In the genomic region with DNA sequence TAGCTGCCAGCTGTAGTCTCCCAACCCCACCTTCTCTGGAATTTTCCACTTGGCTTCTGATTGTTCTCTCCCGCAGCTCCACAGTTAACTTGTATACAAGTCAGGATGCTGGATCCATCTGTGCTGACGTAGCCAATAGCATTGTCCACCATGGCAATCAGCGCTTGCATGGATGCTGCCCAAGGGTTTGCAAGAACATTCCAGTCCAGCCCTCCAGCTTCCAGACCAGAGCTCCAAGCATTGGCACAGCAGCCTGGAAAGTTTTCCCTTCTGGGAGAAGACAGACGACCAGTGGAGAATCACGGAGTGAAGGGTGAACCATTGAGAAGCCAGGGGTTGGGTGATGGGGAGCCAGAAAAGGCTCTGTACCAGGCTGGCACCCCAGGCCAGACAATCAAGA, we compare ENCODE assay signal across 22 mouse cellular contexts. TPM values are rescaled to one million over a fixed set of nuclear protein-coding genes. Genes with fewer than 3 reads are reported as not detected.
DNase-seq lines count a peak whose midpoint lies in the region; ATAC-seq and TF ChIP-seq lines count a peak whose summit lies in the region.
"Had no signal": no experiment of that assay in that cellular context is flagged by ENCODE, and none has a peak within 500 bp of the region (broad histone marks: within the 10 kb centered on the region; RNA-seq: fewer than 3 reads in every experiment).

No protein-coding gene starts in this region.

- no peak overlapping the region for H3K27ac ChIP-seq in lung, embryonic 14.5 days (ENCODE audit: low read depth)
- no peak overlapping the region for H3K27ac ChIP-seq in lung, postnatal 0 days (ENCODE audit: low read length)
- H3K27ac ChIP-seq: embryonic facial prominence, embryonic 10.5 days; forebrain, embryonic 15.5 days; hindbrain, embryonic 15.5 days; limb, embryonic 10.5 days; liver, embryonic 15.5 days; midbrain, embryonic 10.5 days; stomach, postnatal 0 days had no signal

- H3K9ac ChIP-seq in lung, embryonic 14.5 days: no peak overlapping the region
- no peak overlapping the region for H3K9ac ChIP-seq in lung, postnatal 0 days (replicated peaks; ENCODE audit: low read depth)
- H3K9ac ChIP-seq: forebrain, embryonic 15.5 days; hindbrain, embryonic 15.5 days; liver, embryonic 15.5 days had no signal

- no peaks in the 10 kb centered on the region for H3K27me3 ChIP-seq in lung, embryonic 14.5 days (ENCODE audit: insufficient read depth, low read length)
- no peaks in the 10 kb centered on the region for H3K27me3 ChIP-seq in lung, postnatal 0 days (replicated peaks; ENCODE audit: insufficient read depth, low read length)
- H3K27me3 ChIP-seq: forebrain, embryonic 15.5 days; hindbrain, embryonic 15.5 days had no signal

- peak; percentile 20 to 40 for DNase-seq in heart, adult 18-20 months
- no peak for DNase-seq in heart, adult 8-10 months (ENCODE audit: low spot score)
- DNase-seq in lung, embryonic 14.5 days: peak; percentile 14
- DNase-seq in lung, postnatal 0 days (ENCODE audit: low spot score): no peak
- peak; percentile 21 for DNase-seq in heart, postnatal 4 days
- no peak for DNase-seq in cerebellum, adult 9-11 months
- DNase-seq in testis, postnatal 10 days (ENCODE audit: low spot score): no peak
- DNase-seq: adrenal gland, postnatal 36 days; cerebellum, adult 9-10 months; kidney, adult 8-10 months; kidney, postnatal 14 days; liver had no signal

- no peaks in the 10 kb centered on the region for H3K9me3 ChIP-seq in lung, embryonic 14.5 days (ENCODE audit: low read depth, low read length)
- no peaks in the 10 kb centered on the region for H3K9me3 ChIP-seq in lung, postnatal 0 days (ENCODE audit: low read length)
- H3K9me3 ChIP-seq: embryonic facial prominence, embryonic 10.5 days; forebrain, embryonic 15.5 days; hindbrain, embryonic 15.5 days; limb, embryonic 10.5 days; liver, embryonic 15.5 days; midbrain, embryonic 10.5 days had no signal

- no peak overlapping the region for H3K4me2 ChIP-seq in lung, embryonic 14.5 days
- H3K4me2 ChIP-seq in lung, postnatal 0 days (replicated peaks; ENCODE audit: low read depth, low read length): no peak overlapping the region
- H3K4me2 ChIP-seq: forebrain, embryonic 15.5 days; hindbrain, embryonic 15.5 days; liver, embryonic 15.5 days had no signal

- H3K36me3 ChIP-seq in lung, embryonic 14.5 days (ENCODE audit: insufficient read depth): no peaks in the 10 kb centered on the region
- H3K36me3 ChIP-seq in lung, postnatal 0 days (ENCODE audit: insufficient read depth, low read length): no peaks in the 10 kb centered on the region
- H3K36me3 ChIP-seq: liver, embryonic 15.5 days had no signal

- no peaks in the 10 kb centered on the region for H3K4me1 ChIP-seq in lung, embryonic 14.5 days (ENCODE audit: insufficient read depth)
- H3K4me1 ChIP-seq in lung, postnatal 0 days (ENCODE audit: insufficient read depth, low read depth, low read length): no peaks in the 10 kb centered on the region; the same call in 1 of the 2 replicates
- H3K4me1 ChIP-seq: forebrain, embryonic 15.5 days; liver, embryonic 15.5 days had no signal

- no peak for TF ChIP-seq CTCF in lung, embryonic 14.5 days (IDR thresholded peaks at IDR 0.05; ENCODE audit: low read depth)
- TF ChIP-seq CTCF in lung, postnatal 0 days (IDR thresholded peaks at IDR 0.05): no peak

- ATAC-seq in lung, embryonic 14.5 days (ENCODE audit: insufficient read depth): no peak
- ATAC-seq in lung, postnatal 0 days: no peak
- ATAC-seq: CD4-positive, CD25-positive, alpha-beta regulatory T cell, adult 4 months; forebrain, embryonic 15.5 days had no signal

- no peak for TF ChIP-seq EP300 in lung, postnatal 0 days (IDR thresholded peaks at IDR 0.05)

- 63% methylated on average over 5 of the region's 5 CpGs for WGBS in lung, embryonic 14.5 days
- 46% methylated on average over 5 of the region's 5 CpGs for WGBS in lung, postnatal 0 days

- H3K4me3 ChIP-seq in lung, embryonic 14.5 days (ENCODE audit: low read depth, low read length): no peak overlapping the region
- no peak overlapping the region for H3K4me3 ChIP-seq in lung, postnatal 0 days (ENCODE audit: low read depth, low read length)
- H3K4me3 ChIP-seq: embryonic facial prominence, embryonic 10.5 days; forebrain, embryonic 15.5 days; hindbrain, embryonic 15.5 days; limb, embryonic 10.5 days; liver, embryonic 15.5 days; midbrain, embryonic 10.5 days had no signal

RNA-seq across cellular contexts. Expression of a gene that starts 41.1 kb away (rescaled TPM):
- total RNA-seq in heart, adult 18-20 months (2021): under 1 TPM; 0.10 to 0.28 TPM
- under 1 TPM; 0.11 to 0.41 (median 0.13) TPM for total RNA-seq in heart, adult 8-10 months (2022)
- polyA plus RNA-seq in lung, embryonic 14.5 days (2014; fragmentation: Nextera tagmentation; extraction: Ambion mirVana): 2.3 and 3.0 TPM in 2 replicates
- polyA plus RNA-seq in lung, postnatal 0 days (2015; fragmentation: Nextera tagmentation; extraction: Ambion mirVana): 0.54 and 0.67 TPM in 2 replicates
- 1 to 10 TPM; 1.0 to 1.2 TPM for total RNA-seq in heart, postnatal 4 days (2021)
- total RNA-seq: granulocyte monocyte progenitor cell, adult 5-6 weeks; neutrophil, adult 5-6 weeks had no signal

Comparison
In these comparisons a context has a peak if more than half of its experiments do, and no peak if none do; other contexts are left out.
1. DNase-seq: peak in heart, adult 18-20 months (2 of 2), lung, embryonic 14.5 days (single experiment) and heart, postnatal 4 days (single experiment); none in heart, adult 8-10 months (single experiment), lung, postnatal 0 days (single experiment), cerebellum, adult 9-11 months (single experiment) and testis, postnatal 10 days (single experiment).